Mouse (Mus musculus) adrenal gland, postnatal 10 days (tissue): ENCODE results near the gene Camta2. TPM values are rescaled to one million over a fixed set of nuclear protein-coding genes. Genes with fewer than 3 reads are reported as not detected.

Experiments used
- DNase-seq: peaks from one replicate; pipeline ENCODE4 v3.0.0; 2021; ENCODE audit warnings: mixed read lengths
- total RNA-seq, 2 experiments: library from RNA; stranded (reverse); gene quantifications; 2 replicates each; pipeline ENCODE4 v1.2.3; 2021

Gene Camta2
- total RNA-seq, 2 experiments from 2014 or later = 34.3 to 43.8 TPM

DNA sequence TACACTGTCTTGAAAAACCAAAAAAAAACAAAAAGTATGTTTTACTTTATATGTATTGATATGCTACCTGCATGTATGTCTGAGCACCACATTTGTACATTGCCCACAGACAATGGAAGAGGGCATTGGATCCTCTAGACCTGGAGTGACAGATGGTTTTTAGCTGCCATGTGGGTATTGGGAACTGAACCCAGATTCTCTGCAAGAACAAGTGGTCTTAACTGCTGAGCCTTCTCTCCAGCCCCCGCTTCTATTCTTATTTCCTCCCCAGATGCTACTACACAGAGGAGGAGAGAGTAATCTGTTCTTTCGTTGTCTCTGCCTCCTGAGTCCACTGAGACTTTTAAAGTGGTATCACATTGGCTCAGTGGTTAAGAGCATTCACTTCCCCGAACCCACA, 5.6 kb upstream of the Camta2 start:
- no peak for DNase-seq

DNA sequence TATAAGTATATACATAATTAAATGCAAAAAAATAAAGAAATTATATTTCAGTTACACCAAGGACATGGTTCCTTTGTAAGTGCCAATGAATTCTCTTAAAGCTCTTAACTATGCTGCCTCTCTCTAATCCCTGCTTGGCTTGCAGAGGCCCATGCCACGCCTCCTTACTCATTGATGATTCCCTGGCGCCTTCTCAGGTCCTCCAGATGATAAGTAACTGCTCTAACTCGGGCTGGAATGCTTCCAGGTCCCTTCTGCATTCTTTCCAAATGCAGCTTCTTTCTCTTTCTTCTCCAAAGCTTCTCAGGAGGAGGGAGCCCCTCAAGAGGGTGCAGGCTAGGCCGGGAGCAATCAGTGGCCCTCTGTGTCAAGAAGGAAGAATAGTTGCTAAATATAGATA, 1.7 kb upstream of the Camta2 start:
- no peak for DNase-seq

DNA sequence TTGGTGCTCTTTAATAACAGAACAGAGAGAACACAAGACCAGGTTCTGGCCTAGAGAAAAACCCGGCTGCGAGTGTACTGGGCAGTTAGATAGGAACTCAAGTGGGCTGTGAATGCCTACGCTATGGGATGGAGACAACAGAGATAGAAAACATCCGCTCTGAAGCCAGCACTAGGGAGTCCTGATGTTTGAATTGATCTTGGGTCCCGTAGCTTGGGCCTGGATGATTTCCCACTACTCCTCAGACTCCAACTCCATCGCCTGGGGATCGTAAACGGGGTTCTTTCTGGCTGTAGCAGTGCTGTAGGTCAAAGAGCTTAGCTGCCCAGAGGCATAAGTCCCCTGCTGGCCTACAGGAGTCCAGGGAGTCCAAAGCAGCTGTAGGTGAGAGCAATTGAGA, 467 bp upstream of the Camta2 start:
- peak; percentile 44 for DNase-seq

DNA sequence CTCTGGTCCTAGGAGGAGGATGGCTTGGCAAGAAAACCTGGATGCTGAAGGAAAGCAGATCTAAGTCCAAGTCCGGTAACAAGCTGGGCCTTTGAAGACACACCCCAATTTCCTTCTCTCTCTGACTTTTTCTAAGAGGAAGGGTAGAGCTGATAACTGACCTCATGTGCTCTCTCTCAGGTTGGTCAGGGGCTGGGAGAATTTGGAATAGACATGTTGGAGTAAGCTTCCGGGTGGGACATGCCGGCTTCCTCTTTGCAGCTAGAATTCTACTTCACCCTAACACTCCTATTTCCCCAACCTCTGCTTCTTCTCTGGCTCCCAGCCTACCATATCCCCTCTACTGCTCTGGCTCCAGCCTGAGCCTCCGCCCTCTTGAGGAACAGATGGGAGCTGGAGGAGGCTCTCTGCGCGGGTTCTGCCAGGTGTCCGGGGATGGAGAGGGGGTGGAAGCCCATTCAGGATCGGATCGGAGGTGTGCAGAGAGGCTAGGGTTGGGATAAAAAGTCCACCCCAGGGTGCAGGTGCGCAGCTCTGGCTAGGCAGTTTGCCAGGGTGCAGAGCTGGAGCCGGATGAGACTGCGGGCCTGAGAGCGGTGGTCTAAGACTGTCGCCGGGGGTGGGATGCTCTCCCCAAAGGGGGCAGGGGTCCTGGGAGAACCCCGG, 871 bp downstream of the Camta2 start:
- DNase-seq = peak; percentile 52

DNA sequence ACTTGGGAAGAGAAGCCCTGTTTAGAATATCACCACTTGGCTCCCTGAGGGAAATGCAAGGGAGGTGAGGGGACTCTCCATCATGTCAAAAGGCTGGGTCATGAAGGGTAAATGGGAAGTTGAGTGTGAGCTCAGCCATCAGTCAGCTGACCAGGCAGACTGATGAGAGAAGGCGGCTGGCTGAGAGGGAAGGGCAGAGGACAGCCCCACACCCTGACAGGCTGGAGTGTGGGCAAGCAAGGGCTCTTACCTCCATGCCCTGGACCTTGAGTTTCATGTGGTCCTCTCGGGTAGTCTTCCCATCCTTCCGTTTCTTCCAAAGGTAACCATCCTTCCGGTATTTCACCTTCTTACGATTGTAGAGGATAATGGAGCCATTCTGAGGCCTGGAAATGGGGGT, 4.3 kb downstream of the Camta2 start:
- no peak for DNase-seq

DNA sequence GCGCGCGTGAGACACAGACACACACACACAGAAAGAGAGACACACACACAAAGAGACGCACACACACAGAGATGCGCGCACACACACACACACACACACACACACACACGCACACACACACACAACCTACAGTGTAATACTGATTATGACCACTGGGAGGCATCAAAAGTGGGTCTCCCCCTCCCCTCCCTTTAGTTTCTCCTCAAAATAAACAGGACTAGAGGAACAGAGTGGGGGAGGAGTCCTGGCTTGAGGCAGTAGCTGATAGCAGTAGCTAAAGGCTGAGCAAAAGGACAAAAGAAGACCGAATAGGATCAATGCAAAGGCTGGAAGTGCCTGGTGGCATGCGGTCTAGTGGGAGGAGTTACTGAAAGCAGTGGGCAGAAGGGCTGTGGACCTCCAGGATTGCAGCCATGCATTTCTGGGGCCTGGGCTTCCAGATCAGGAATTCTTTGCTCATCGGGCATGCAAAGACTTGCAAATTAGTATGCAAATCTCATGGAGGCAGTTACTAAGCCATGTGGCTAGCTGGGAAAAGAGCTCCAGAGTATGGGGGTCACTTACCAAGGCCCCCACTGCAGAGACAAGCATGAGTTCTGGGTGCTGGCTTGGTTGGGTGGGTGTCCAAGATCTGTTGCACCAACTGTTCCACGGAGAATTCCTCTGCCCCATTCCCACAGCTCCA, 5.9 kb downstream of the Camta2 start:
- peak; percentile 36 for DNase-seq

DNA sequence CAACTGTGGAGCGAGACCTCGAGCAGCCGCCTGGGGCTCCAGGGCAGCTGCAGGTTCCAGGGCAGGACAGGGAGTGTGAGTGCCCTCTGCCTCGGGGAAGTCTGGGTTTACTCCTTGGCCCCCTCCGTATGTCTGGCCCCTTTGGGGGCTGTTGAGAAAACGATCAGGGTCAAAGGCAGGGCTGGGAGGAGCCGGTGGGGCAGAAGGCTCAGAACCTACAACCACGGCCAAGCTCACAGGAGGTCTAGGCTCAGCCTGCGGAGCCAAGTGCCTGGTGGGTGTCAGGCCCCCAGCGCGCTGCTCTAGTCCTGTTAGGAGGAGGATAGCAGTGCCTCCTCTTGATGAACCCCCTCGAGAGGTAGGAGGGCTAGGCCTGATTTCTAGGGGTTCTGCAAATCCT, 6.7 kb downstream of the Camta2 start:
- DNase-seq = no peak

DNA sequence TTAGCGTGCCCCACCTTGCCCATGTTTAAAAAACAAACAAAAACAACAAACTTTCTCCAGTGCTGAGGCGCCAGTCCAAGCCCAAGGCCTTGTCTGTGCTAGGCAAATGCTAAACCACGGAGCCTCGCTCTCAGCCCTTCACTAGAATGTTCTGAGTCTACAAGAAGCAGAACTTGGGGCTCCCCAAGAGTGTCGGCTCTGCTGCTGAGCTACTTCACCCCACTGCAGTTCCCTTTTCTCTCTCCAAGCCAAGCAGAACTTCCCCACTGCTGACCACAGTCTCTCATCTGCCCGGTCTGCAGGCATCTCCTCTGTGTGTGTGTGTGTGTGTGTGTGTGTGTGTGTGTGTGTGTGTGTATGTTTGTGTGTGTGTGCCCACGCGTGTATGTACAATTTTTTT, 8.0 kb downstream of the Camta2 start:
- DNase-seq = no peak

DNA sequence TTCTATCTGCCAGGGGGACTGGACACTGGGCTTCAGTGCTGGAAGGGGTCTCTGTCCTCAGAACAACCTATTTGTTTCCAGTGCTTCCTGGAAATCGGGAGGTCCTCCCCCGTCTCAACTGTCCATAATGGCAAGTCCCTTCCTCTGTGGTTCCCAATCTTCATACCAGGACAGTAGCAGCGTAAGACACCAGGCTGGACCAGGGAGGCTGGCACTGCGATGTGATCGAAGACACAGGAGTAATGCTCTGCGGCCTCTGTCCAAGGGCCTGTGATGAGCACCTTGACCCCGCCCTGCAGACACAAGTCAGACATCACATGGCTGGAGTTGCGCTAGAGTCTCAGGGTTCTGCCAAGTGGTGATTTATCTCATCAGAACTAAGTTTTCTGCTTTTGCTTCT, 8.5 kb downstream of the Camta2 start:
- no peak for DNase-seq

DNA sequence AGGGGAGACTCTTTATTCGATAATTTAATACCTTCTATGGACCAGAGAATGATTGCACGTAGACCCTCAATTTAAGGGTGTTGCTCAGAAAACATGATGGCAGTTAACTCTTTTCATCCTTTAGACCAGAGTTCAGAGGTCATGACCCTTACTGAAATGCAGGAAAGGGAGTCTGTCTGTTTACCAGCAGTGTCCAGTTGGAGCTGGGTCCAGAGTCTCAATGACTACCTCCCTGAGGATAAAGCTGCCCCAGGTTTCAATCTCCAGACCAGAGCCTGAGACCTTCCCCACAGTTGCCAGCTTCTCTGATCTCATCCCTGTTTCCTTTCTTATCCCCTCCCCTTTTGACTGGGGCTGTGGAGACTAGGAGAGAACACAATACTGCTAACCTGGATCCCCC, 9.3 kb downstream of the Camta2 start:
- DNase-seq = no peak

DNA sequence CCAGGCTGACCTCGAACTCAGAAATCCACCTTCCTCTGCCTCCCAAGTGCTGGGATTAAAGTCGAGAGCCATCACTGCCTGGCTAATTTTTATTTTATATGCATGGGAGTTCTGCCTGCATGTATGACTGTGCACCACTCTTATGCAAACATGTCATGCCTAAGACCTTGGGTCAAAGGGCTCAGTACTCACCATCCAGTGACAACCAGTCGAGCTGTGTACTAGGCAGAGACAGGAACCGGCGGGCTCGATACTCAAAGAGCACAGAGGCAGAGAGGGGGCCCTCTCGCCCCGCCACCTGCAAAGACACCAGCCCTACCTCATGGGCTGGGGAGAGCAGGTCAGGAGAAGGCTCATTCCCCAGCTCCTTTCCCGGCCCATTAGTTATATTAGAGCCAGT, 9.8 kb downstream of the Camta2 start:
- no peak for DNase-seq

DNA sequence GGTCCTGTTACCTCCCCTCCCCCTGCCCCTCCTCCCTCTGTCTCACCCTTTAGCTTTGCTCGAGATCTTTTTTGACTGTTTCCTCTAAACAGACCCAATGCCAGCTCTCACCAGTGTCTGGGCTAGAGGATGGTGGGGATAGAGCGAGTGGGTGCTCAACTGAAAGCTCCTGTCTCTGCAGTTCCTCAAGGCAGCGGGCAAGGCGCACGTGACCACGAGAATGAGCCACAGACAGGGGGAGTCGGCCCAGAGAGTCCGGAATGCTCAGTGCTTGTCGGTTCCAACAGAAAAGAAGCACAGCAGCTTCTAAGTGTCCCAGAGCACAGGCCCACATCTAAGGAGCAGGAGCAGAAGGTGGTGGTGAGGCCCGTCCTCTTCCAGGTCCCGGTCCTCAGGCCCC, 13.4 kb downstream of the Camta2 start:
- no peak for DNase-seq

DNA sequence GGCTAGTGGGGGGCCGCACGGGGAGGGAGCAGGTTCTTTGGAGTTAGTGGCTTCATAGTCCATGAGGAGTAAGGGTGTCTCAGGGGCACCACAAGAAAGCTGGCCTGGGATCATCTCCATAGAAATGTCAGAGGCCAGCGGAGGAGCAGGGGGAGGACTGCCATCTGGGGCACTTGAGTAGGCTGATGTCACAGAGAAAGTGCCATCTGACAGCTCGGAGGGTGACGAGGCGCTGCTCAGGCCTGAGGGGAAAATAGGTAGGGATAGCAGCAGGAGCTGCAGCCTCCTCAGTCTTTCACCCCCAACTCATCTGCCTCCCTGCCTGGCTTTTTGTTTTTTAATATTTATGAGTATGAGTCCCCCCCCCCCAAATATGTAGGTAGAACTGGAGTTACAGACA, 13.9 kb downstream of the Camta2 start:
- no peak for DNase-seq

DNA sequence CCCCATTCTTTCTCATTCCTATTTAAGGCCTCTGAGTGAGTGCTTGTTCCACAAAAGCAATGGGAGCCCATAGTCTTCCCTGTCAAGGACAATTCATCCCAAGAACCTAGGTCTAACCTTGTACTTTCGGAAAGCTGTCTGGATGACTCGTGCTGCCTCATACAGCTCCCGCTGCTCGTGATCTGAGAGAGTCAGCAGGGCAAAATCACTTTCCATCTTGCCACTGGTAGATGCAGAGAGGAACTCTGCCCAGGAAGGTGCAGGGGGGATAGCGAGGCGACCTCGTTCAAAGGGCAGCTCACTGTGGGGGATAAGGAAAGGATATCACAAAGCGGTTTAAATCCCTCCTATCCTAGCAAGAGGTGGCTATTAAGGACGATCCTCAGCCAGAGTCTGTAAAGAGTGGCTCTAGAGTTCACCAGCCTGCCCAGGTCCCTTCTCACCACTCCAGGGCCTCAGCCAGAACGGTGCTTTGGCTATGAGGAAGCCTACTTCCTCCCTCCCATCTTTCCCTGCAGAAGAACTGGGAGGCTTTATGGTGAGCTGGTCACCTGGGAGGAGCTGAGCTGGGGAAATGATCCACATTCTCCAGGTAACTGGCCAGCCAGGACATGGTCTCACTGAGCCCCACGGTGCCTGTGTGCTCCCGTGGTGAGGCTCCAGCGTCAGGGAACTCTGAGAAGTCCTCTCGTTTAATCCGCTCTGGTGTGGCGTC, 16.4 kb downstream of the Camta2 start:
- DNase-seq = peak; percentile 48

DNA sequence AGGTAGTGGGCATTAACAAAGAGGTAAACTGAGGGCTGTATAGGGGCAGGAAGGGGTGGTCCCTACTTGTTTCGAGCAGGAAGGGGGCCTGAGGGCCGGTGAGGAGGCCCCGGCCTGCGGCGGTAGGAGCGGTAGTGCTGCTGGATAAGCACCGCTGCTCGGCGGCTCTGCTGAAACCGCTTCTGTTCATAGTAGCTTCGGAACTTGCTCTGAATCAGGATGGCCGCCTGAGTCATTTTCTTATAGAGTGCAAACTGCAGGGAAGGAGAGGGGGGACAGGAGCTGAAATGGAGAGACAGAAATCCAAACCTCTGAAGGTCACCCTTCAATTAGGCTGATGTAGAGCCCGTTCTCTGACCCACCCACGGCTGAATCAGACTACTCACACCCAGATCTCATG, 17.4 kb downstream of the Camta2 start:
- DNase-seq = peak; percentile 57

DNA sequence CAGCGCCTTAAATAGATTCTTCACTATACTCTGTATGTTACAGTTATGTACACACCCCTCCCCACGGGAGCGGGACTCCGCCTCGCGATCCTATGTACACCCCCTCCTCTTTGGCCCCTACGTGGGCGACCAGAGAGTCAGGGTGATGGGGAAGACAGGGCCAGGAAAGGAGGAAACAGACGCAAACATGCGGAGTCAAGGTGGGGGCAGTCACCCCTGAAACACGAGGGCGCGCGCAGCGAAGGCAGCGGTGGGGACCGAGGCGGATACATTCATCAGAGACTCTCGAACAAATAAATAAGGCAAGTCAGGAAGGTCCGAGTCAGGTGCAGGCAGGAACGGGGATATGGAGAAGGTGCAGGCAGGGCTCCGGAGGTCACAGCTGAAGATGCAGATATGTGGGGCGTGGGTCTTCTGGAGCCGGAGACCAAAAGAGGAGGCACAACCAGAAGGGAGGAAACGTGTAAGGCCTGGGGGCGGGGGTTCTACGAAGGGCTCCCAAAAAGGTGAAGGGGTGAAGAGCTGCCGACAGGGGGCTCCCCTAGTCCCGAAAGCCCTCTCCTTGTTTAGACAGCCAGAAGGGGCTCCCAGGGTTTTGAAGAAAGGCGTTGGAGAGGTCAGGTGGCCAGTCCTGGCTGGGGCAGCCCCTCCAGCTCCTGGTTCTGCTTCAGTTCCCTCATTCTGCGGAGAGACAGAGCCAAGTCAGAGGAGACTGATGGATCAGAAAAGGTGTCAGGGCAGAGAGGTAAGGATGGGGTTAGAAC, 18.1 kb downstream of the Camta2 start:
- peak; percentile 83 for DNase-seq

DNA sequence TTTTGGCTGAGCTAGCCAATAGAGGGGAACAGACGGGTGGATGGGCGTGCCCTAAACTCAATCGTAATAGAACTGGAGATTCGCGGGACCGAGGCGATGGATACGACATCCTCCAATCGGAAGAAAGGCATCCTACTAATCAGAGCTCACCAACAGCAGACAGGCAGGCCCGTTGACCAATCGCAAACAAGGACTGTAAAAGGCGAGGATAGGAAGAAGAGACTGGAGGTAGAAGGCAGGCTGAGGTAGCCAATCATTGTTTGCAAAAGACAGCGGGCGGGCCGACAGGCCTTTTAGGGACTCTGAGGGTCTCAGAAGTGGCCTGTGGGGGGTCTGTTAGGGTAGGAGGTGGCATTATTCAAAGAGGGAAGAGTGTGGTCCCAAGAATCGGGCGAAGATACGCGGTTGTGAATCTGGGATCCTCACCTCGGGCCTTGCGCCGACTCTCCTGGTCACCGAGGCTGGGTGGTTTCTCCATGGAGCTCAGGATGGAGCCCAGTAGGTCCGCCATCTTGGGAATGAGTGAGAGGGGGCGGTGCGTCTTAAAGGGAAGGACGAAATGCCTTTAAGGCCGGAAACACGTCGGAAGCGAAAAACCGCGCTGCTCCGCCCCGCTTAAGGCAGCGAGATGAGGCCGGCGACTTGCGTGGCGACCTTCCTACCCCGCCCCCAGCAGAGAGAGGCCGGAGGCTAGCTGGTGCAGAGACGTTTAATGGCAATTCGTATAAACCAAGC, 19.0 kb downstream of the Camta2 start, which contains the start of gene Spag7:
Gene Spag7, minus strand, starts transcription at position 646 of the 735 bp plus-strand sequence.
- peak; percentile 96 for DNase-seq

DNA sequence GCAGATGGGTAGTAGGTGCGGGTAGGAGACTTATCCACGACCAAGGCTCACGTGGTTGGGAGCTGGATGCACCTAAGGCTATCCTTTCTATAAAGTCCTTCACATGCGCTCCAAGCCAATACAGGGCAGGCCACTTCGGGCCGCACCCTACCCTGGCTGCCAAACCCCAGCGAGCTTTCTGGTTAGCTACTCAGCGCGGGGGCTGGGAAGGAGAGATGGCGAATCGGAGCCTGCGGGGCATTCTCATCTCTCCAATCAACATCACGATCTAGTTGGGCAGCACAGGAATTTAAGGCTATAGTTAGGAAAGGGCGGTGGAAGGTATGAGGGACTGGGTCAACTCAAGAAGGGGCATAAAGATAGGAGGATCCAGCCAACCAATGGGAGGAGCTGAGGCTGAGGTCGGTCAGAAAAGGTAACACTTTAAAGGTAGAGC, 19.6 kb downstream of the Camta2 start:
- peak; percentile 79 for DNase-seq

DNA sequence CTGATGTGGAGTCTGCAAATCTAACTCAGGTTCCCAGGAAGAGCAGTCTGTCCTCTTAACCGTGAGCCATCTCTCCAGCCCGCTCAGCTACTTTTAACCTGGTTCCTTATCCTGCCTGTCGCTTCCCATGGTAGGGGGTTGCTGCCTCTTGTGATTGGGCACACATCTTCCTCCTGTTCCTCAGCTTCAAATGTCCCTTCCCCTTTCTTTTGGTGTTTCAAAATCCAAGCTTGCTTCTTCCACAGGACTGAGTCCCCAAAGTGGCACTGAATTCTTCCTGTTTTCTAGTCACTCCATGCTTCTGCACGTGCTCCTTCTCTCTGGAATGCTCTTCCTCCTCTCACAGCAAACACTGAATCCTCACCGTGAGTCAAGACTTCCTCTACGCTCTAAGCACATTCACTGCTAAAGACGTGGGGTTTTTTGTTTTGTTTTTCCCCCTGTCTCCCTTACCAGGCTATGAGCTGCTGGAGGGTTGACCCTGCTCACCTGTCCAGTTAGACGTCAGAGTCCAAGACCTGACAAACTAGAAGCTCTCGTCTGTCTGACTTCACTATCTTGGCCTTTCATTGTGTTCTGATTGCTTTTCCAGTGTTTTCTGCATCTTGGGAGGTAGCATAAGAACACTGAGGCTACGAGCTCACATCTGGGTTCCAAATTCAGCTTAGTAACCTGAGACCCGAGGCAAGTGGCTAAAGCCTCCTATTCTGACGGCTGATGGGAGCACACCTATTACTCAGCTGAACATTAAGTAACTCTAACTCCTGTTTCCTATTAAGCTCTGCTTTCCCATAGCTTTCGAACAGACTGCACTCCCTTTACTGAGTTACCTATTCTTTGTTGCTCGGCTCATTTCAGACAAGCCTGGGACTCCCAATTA, 20.4 kb downstream of the Camta2 start:
- DNase-seq = no peak

DNA sequence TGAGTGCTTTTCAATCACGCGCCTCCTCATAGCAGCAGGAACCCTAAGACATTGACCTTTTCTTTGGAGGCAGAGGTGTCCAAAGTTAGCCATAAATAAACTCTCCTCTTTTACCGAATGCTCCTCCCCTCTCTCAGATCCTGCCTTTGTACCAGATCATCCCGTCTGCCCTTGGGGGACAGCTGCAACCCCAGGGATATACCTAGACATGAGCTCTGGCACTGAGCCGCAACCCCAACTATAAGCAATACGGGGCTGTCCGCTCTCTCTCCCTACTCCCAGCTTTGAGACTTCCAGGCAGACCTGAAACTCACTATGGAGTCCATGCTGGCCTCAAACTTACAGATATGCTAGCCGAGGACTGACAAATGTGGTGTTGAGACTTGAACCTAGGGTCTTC, 21.2 kb downstream of the Camta2 start:
- no peak for DNase-seq

DNA sequence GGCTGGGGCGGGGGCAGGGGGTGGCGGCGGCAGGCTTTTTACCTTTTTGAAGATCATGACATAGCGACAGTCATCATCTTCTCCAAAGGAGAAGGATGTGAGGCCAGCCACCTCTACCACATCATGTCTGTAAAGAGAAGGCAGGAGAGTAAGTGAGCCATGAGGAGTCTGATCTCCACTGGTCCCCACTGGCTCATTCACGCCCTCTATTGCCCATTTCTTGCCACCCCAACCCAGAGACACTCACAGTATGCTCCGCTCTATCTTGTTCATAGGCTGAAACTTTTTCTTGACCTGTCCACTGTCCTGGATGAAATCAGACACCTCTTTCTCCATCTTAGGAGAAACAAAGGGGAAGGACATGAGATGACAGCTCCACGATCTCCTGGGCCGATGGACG, 23.2 kb downstream of the Camta2 start:
- no peak for DNase-seq
